Mouse (Mus musculus) limb, embryonic 11.5 days (tissue): Measurements from ENCODE around the gene Lgi4. TPM values are rescaled to one million over a fixed set of nuclear protein-coding genes. Genes with fewer than 3 reads are reported as not detected.
A peak's percentile ranks its signal among the peaks of the same experiment; 100 is the strongest.

Experiments
- ATAC-seq: fragments of 200-750 bp; cut with Nextera tagmentation; 2 replicates; pipeline ENCODE4 v1.8.0; 2017; ENCODE audit warnings: low read depth; ENCODE audit not compliant: insufficient number of reproducible peaks, low FRiP score, low TSS enrichment
- DNase-seq: peaks from one replicate; pipeline ENCODE4 v3.0.0-alpha.2; 2015; ENCODE audit warnings: low spot score
- H3K27ac ChIP-seq: fragments of 300-500 bp; sonication (generic); replicated peaks from 2 replicates; pipeline ENCODE4 v1.5.1; 2014; ENCODE audit warnings: low read depth, mild to moderate bottlenecking, low read length
- H3K27me3 ChIP-seq: fragments of 300-500 bp; sonication (generic); 2 replicates; pipeline ENCODE4 v1.6.1; 2014; ENCODE audit warnings: mild to moderate bottlenecking, low read length, mixed read lengths; ENCODE audit not compliant: control insufficient read depth, insufficient read depth
- H3K36me3 ChIP-seq: fragments of 300-500 bp; sonication (generic); 2 replicates; pipeline ENCODE4 v1.6.1; 2014; ENCODE audit warnings: mild to moderate bottlenecking, low read length, moderate library complexity, mixed read lengths; ENCODE audit not compliant: control insufficient read depth, insufficient read depth
- H3K4me1 ChIP-seq: fragments of 300-500 bp; sonication (generic); 2 replicates; pipeline ENCODE4 v1.6.1; 2014; ENCODE audit warnings: low read length, mixed read lengths; ENCODE audit not compliant: control insufficient read depth, insufficient read depth
- H3K4me2 ChIP-seq: fragments of 300-500 bp; sonication (generic); 2 replicates; pipeline ENCODE4 v1.6.1; 2014; ENCODE audit warnings: low read depth, mild to moderate bottlenecking, moderate library complexity; ENCODE audit not compliant: severe bottlenecking
- H3K4me3 ChIP-seq: fragments of 300-500 bp; sonication (generic); 2 replicates; pipeline ENCODE4 v1.5.1; 2014; ENCODE audit warnings: low read depth, low read length
- H3K9ac ChIP-seq: fragments of 300-500 bp; sonication (generic); 2 replicates; pipeline ENCODE4 v1.6.1; 2014; ENCODE audit warnings: mild to moderate bottlenecking, low read length
- H3K9me3 ChIP-seq: fragments of 300-500 bp; sonication (generic); 2 replicates; pipeline ENCODE4 v1.6.1; 2016; ENCODE audit warnings: low read length; ENCODE audit not compliant: control insufficient read depth
- whole genome bisulfite sequencing: fragments of 180-500 bp; shearing (Covaris S2); extraction: QIAGEN DNeasy Blood & Tissue Kit; methylation state at CpG from one replicate; pipeline ENCODE4 v1.1.7; 2014; 5-methylcytosine and 5-hydroxymethylcytosine counted together
- polyA plus RNA-seq: library from polyadenylated mRNA; unstranded; fragments of >200 nt; fragmentation: Nextera tagmentation; extraction: Ambion mirVana; gene quantifications from 2 replicates; pipeline ENCODE4 v1.2.1, GENCODE M21; 2014

Lgi4 gene
- polyA plus RNA-seq: 0.10 and 0.23 TPM in 2 replicates

GRCm38 (mm10) chr7:31059108-31059507, at the start of gene Lgi4:
Lgi4 (plus strand) TSS chr7:31059342.
- Histone ChIP-seq H3K27me3 (peaks cover 6% of the 10 kb centered on the region; the same call in 1 of the 2 replicates), H3K9me3 (no peaks in the 10 kb centered on the region), H3K4me1 (peaks cover 8% of the 10 kb centered on the region), H3K4me3 (no peak within 1 kb of the TSS), H3K4me2 (no peak within 1 kb of the TSS), H3K9ac (no peak within 1 kb of the TSS), H3K36me3 (no peaks in the 10 kb centered on the region), H3K27ac (no peak within 1 kb of the TSS)
- no peak for ATAC-seq
- WGBS: 0% methylated on average over 2 of the region's 2 CpGs
- peak; percentile 92 for DNase-seq

GRCm38 (mm10) chr7:31012971-31013370, 46.2 kb upstream of the Lgi4 start:
- Histone ChIP-seq H3K4me2 (no peak overlapping the region), H3K9ac (no peak overlapping the region), H3K9me3 (no peaks in the 10 kb centered on the region), H3K27ac (no peak overlapping the region), H3K36me3 (no peaks in the 10 kb centered on the region), H3K4me3 (no peak overlapping the region), H3K4me1 (0 out of 2 replicates have a peak, but pooled peaks cover 4% of the 10 kb centered on the region), H3K27me3 (no peaks in the 10 kb centered on the region)
- WGBS: 81% methylated on average over 5 of the region's 5 CpGs
- ATAC-seq: no peak
- no peak for DNase-seq

GRCm38 (mm10) chr7:31017104-31017901, 41.8 kb upstream of the Lgi4 start:
- ATAC-seq: peak; percentile 65
- H3K9ac ChIP-seq: no peak overlapping the region
- no peaks in the 10 kb centered on the region for H3K36me3 ChIP-seq
- no peaks in the 10 kb centered on the region for H3K27me3 ChIP-seq
- H3K4me1 ChIP-seq: 0 out of 2 replicates have a peak, but pooled peaks cover 4% of the 10 kb centered on the region
- no peaks in the 10 kb centered on the region for H3K9me3 ChIP-seq
- 56% methylated on average over 10 of the region's 10 CpGs for WGBS
- no peak overlapping the region for H3K4me3 ChIP-seq
- no peak overlapping the region for H3K4me2 ChIP-seq
- no peak overlapping the region for H3K27ac ChIP-seq
- no peak for DNase-seq

- H3K36me3 ChIP-seq: no peaks in the 10 kb centered on the region
- H3K9me3 ChIP-seq: no peaks in the 10 kb centered on the region
- no peaks in the 10 kb centered on the region for H3K4me1 ChIP-seq
- WGBS: 77% methylated on average over 8 of the region's 8 CpGs
- H3K4me2 ChIP-seq: no peak overlapping the region
- H3K27me3 ChIP-seq: no peaks in the 10 kb centered on the region
- no peak overlapping the region for H3K9ac ChIP-seq
- H3K4me3 ChIP-seq: no peak overlapping the region
- ATAC-seq (no peak), DNase-seq (no peak)
- H3K27ac ChIP-seq: no peak overlapping the region
Observed at GRCm38 (mm10) chr7:31028609-31029008, 30.5 kb upstream of the Lgi4 start.

GRCm38 (mm10) chr7:31030717-31031116, 28.4 kb upstream of the Lgi4 start:
- Histone ChIP-seq H3K36me3 (no peaks in the 10 kb centered on the region), H3K27ac (no peak overlapping the region), H3K4me3 (no peak overlapping the region), H3K4me1 (no peaks in the 10 kb centered on the region), H3K9me3 (no peaks in the 10 kb centered on the region), H3K27me3 (no peaks in the 10 kb centered on the region), H3K9ac (no peak overlapping the region), H3K4me2 (no peak overlapping the region)
- DNase-seq: no peak
- 73% methylated on average over 2 of the region's 2 CpGs for WGBS
- no peak for ATAC-seq

GRCm38 (mm10) chr7:31031731-31032130, 27.4 kb upstream of the Lgi4 start:
- Histone ChIP-seq H3K4me1 (no peaks in the 10 kb centered on the region), H3K9ac (no peak overlapping the region), H3K27me3 (no peaks in the 10 kb centered on the region), H3K36me3 (no peaks in the 10 kb centered on the region), H3K27ac (no peak overlapping the region), H3K4me2 (no peak overlapping the region), H3K4me3 (no peak overlapping the region), H3K9me3 (no peaks in the 10 kb centered on the region)
- DNase-seq: no peak
- no peak for ATAC-seq
- WGBS: 84% methylated on average over 7 of the region's 7 CpGs

GRCm38 (mm10) chr7:31033409-31034165, 25.6 kb upstream of the Lgi4 start:
- Histone ChIP-seq H3K27me3 (no peaks in the 10 kb centered on the region), H3K36me3 (no peaks in the 10 kb centered on the region), H3K9ac (no peak overlapping the region), H3K4me2 (no peak overlapping the region), H3K4me3 (no peak overlapping the region), H3K27ac (no peak overlapping the region), H3K4me1 (no peaks in the 10 kb centered on the region), H3K9me3 (no peaks in the 10 kb centered on the region)
- WGBS: 74% methylated on average over 9 of the region's 9 CpGs
- ATAC-seq (no peak), DNase-seq (no peak)

- Histone ChIP-seq H3K4me3 (no peak overlapping the region), H3K4me1 (no peaks in the 10 kb centered on the region), H3K27me3 (no peaks in the 10 kb centered on the region), H3K9me3 (no peaks in the 10 kb centered on the region), H3K9ac (no peak overlapping the region), H3K4me2 (no peak overlapping the region), H3K36me3 (no peaks in the 10 kb centered on the region), H3K27ac (no peak overlapping the region)
- no peak for ATAC-seq
- 64% methylated on average over 11 of the region's 11 CpGs for WGBS
- no peak for DNase-seq
Observed at GRCm38 (mm10) chr7:31034789-31035188, 24.4 kb upstream of the Lgi4 start.
